Mouse (Mus musculus) thymus, adult 2 months (tissue): ENCODE measurements at regions not wholly inside any gene's neighbourhood (a gene's known extent, or its start where the extent isn't known, plus 50 kb on each side); places are given as distances from the start of the nearest gene placed in this dataset.

Experiments
- CTCF ChIP-seq: fragments of 200-500 bp; IDR thresholded peaks from 2 replicates; pipeline ENCODE4 v1.5.1; 2012; ENCODE audit warnings: mild to moderate bottlenecking, control low read depth, low read length, moderate library complexity, borderline replicate concordance; ENCODE audit not compliant: control insufficient read depth, poor library complexity, insufficient read depth; ENCODE audit errors: extremely low read depth
- POLR2A ChIP-seq: fragments of 200-500 bp; IDR thresholded peaks from 2 replicates; pipeline ENCODE4 v1.6.1; 2012; ENCODE audit warnings: mild to moderate bottlenecking, low read length, control low read depth, moderate library complexity; ENCODE audit not compliant: control insufficient read depth, poor library complexity, insufficient read depth; ENCODE audit errors: extremely low read depth

GRCm38 (mm10) chr8:35189695-35190094 lies 575.9 kb upstream of the Gm19410 start:
- no peak for TF ChIP-seq POLR2A
- TF ChIP-seq CTCF = no peak
